25 mouse cellular contexts compared by ENCODE assay signal in genomic region chr6:42231191-42231590, GRCm38 (mm10). TPM values are rescaled to one million over a fixed set of nuclear protein-coding genes. Genes with fewer than 3 reads are reported as not detected.
DNase-seq lines count a peak whose midpoint lies in the region; TF ChIP-seq lines count a peak whose summit lies in the region.
"Had no signal": no experiment of that assay in that cellular context is flagged by ENCODE, and none has a peak within 500 bp of the region (broad histone marks: within the 10 kb centered on the region; RNA-seq: fewer than 3 reads in every experiment).

No protein-coding gene starts in this region.

- H3K27ac ChIP-seq in layer of hippocampus, adult 2 months = peak overlapping the region; percentile 36; the same call in 1 of the 2 replicates
- H3K27ac ChIP-seq: embryonic facial prominence, embryonic 13.5 days; hindbrain, embryonic 14.5 days; intestine, embryonic 15.5 days; limb, embryonic 15.5 days had no signal

- intact Hi-C loops in left cerebral cortex, postnatal 14 days (cut with DNase I) = no loop called here

- H3K4me3 ChIP-seq in layer of hippocampus, adult 2 months = no peak overlapping the region
- H3K4me3 ChIP-seq: embryonic facial prominence, embryonic 13.5 days; intestine, embryonic 15.5 days; limb, embryonic 15.5 days had no signal

- DNase-seq in layer of hippocampus, adult 2 months (ENCODE audit: low spot score in 2 of 2) = peak in 1 of 2 experiments; percentile 35
- no peak for DNase-seq in layer of hippocampus, postnatal 25 days (ENCODE audit: extremely low spot score in 1 of 2, low spot score in 1 of 2)
- peak; percentile 56 to 60 for DNase-seq in frontal cortex, adult 2 months (ENCODE audit: extremely low spot score in 1 of 2, low spot score in 1 of 2)
- peak; percentile 30 to 73 for DNase-seq in left cerebral cortex, postnatal 14 days (ENCODE audit: low spot score in 2 of 2)
- peak; percentile 64 for DNase-seq in telencephalon, adult 2 months (ENCODE audit: low read depth, low spot score)
- no peak for DNase-seq in embryo, embryonic 9.5 days (ENCODE audit: extremely low spot score)
- no peak for DNase-seq in thymus, postnatal 0 days (ENCODE audit: low spot score)
- DNase-seq: adrenal gland, postnatal 36 days; cerebellum, adult 9-10 months; gastrocnemius, postnatal 10 days; heart, postnatal 14 days; liver, postnatal 0 days; thymus, adult 2 months had no signal

- no peak for TF ChIP-seq CTCF in layer of hippocampus, adult 2 months (conservative IDR thresholded peaks at IDR 0.05)

RNA-seq across cellular contexts. Expression of gene Gstk1, which starts 14.5 kb away (rescaled TPM):
- total RNA-seq in layer of hippocampus, adult 2 months (2021) = 10 to 100 TPM; 10.8 to 11.0 TPM
- total RNA-seq in layer of hippocampus, postnatal 25 days (2021) = 10 to 100 TPM; 10.2 to 13.7 TPM
- 25.6 and 25.7 TPM in 2 replicates for polyA plus RNA-seq in frontal cortex, adult 2 months (2012; rRNA removed)
- 1 to 10 TPM; 7.1 to 7.6 TPM for total RNA-seq in left cerebral cortex, postnatal 14 days (2021)
- 7.5 and 10.0 TPM in 2 replicates for polyA plus RNA-seq in thymus, postnatal 0 days (2015; fragmentation: Nextera tagmentation; extraction: Ambion mirVana)

RNA-seq across cellular contexts. Expression of gene Tas2r144, which starts 16.1 kb away (rescaled TPM):
- not detected for total RNA-seq in layer of hippocampus, adult 2 months (2021)
- total RNA-seq in layer of hippocampus, postnatal 25 days (2021) = not detected
- not detected in 2 replicates for polyA plus RNA-seq in frontal cortex, adult 2 months (2012; rRNA removed)
- not detected for total RNA-seq in left cerebral cortex, postnatal 14 days (2021)
- polyA plus RNA-seq in thymus, postnatal 0 days (2015; fragmentation: Nextera tagmentation; extraction: Ambion mirVana) = not detected in 2 replicates
- total RNA-seq: adrenal gland, postnatal 36 days; ES-E14; gastrocnemius, postnatal 10 days; heart, postnatal 14 days; layer of hippocampus, postnatal 14 days; megakaryocyte-erythroid progenitor cell, adult 5-6 weeks had no signal
- polyA plus RNA-seq: cortical plate, adult 2 months; embryonic facial prominence, embryonic 13.5 days; heart, embryonic 11.5 days; hindbrain, embryonic 14.5 days; intestine, embryonic 15.5 days; kidney, embryonic 14.5 days; limb, embryonic 15.5 days; liver, postnatal 0 days; neural tube, embryonic 11.5 days; stomach, embryonic 14.5 days; thymus, adult 2 months had no signal

RNA-seq across cellular contexts. Expression of gene Tmem139, which starts 30.6 kb away (rescaled TPM):
- total RNA-seq in layer of hippocampus, adult 2 months (2021) = not detected
- not detected for total RNA-seq in layer of hippocampus, postnatal 25 days (2021)
- not detected in 2 replicates for polyA plus RNA-seq in frontal cortex, adult 2 months (2012; rRNA removed)
- not detected for total RNA-seq in left cerebral cortex, postnatal 14 days (2021)
- polyA plus RNA-seq in thymus, postnatal 0 days (2015; fragmentation: Nextera tagmentation; extraction: Ambion mirVana) = 0.43 and 0.54 TPM in 2 replicates
- total RNA-seq: gastrocnemius, postnatal 10 days; heart, postnatal 14 days; layer of hippocampus, postnatal 14 days; megakaryocyte-erythroid progenitor cell, adult 5-6 weeks had no signal
- polyA plus RNA-seq: cortical plate, adult 2 months; heart, embryonic 11.5 days; hindbrain, embryonic 14.5 days; liver, postnatal 0 days had no signal

RNA-seq across cellular contexts. Expression of gene Casp2, which starts 33.6 kb away (rescaled TPM):
- 10 to 100 TPM; 22.7 to 25.8 TPM for total RNA-seq in layer of hippocampus, adult 2 months (2021)
- total RNA-seq in layer of hippocampus, postnatal 25 days (2021) = 10 to 100 TPM; 16.5 to 25.5 TPM
- polyA plus RNA-seq in frontal cortex, adult 2 months (2012; rRNA removed) = 29.1 and 30.8 TPM in 2 replicates
- 10 to 100 TPM; 20.6 to 22.3 TPM for total RNA-seq in left cerebral cortex, postnatal 14 days (2021)
- 72.7 and 74.5 TPM in 2 replicates for polyA plus RNA-seq in thymus, postnatal 0 days (2015; fragmentation: Nextera tagmentation; extraction: Ambion mirVana)

RNA-seq across cellular contexts. Expression of gene Clcn1, which starts 55.3 kb away (rescaled TPM):
- 1 to 10 TPM; 4.8 to 6.0 TPM for total RNA-seq in layer of hippocampus, adult 2 months (2021)
- 1 to 10 TPM; 2.7 to 2.8 TPM for total RNA-seq in layer of hippocampus, postnatal 25 days (2021)
- 9.0 and 9.1 TPM in 2 replicates for polyA plus RNA-seq in frontal cortex, adult 2 months (2012; rRNA removed)
- 1 to 10 TPM; 3.2 to 4.4 TPM for total RNA-seq in left cerebral cortex, postnatal 14 days (2021)
- 0.10 and 0.26 TPM in 2 replicates for polyA plus RNA-seq in thymus, postnatal 0 days (2015; fragmentation: Nextera tagmentation; extraction: Ambion mirVana)
- total RNA-seq: megakaryocyte-erythroid progenitor cell, adult 5-6 weeks had no signal
- polyA plus RNA-seq: liver, postnatal 0 days; stomach, embryonic 14.5 days had no signal

Comparison
In these comparisons a context has a peak if more than half of its experiments do, and no peak if none do; other contexts are left out.
1. DNase-seq: peak in frontal cortex, adult 2 months (2 of 2), left cerebral cortex, postnatal 14 days (2 of 2) and telencephalon, adult 2 months (single experiment); none in layer of hippocampus, postnatal 25 days (0 of 2), embryo, embryonic 9.5 days (single experiment) and thymus, postnatal 0 days (single experiment).